Mouse (Mus musculus): ENCODE measurements around the gene Hsd11b2.
A peak's percentile ranks its signal among the peaks of the same experiment; 100 is the strongest.

GRCm38 (mm10) chr8:105496439-105497180, 21.9 kb upstream of the Hsd11b2 start, which contains the start of gene Zdhhc1:
- TF ChIP-seq POLR2A (IDR thresholded peaks at IDR 0.05; ENCODE audit: borderline replicate concordance, extremely low read depth, low read depth, low read length) (peak; percentile 72; the same call in 1 of the 2 replicates), CTCF (IDR thresholded peaks at IDR 0.05; ENCODE audit: insufficient read depth, low read length) (peak; percentile 40)
